Mouse (Mus musculus): ENCODE data around the gene Elp4. TPM values are rescaled to one million over a fixed set of nuclear protein-coding genes. Genes with fewer than 3 reads are reported as not detected.

Gene Elp4
- total RNA-seq, 2 experiments from 2014 or later, result 14.0 to 20.3 TPM

DNA sequence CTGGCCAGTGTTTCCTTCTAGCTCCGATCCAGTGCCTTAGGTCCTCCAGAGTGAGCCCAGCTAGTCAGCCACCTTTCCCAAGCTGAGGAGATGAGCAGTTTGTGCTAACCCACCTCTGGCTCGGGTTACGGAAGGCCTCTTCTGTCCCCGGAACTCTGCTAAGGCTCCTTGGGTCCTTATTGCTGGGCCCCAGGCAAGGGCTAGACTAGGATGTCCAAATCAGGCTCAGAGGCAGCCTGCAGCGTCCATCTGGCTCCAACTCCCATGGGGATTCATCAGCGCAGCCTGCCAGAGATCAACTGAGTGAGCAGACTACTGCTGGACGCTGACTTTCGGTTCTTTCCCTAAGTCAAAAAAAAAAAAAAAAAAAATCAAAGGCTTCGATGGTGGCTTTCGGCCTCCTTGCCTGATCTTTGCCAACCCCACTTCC is 230.7 kb downstream of the Elp4 start:
- no peak for ATAC-seq (replicated peaks; ENCODE audit: poor library complexity, severe bottlenecking)

DNA sequence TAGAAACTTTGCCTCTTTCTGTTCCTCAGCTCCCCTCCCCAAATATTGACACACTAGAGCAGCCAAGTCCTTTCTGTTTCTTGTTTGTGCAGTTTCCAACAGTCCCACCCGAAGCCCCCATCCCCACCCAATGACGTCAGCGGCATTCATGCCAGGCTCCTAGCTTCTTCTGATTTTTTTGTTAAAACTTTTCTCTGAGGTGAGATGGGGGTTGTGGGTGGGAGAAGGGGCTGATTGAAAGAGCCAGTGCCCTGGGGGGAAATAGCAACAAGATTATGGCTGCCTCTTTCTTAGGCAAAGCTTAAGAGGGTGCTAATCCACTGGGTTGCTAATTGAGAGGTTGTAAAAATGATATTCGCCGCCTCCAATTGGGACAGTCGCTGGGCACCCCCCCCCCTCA is 231.3 kb downstream of the Elp4 start:
- ATAC-seq (replicated peaks; ENCODE audit: poor library complexity, severe bottlenecking), result no peak

DNA sequence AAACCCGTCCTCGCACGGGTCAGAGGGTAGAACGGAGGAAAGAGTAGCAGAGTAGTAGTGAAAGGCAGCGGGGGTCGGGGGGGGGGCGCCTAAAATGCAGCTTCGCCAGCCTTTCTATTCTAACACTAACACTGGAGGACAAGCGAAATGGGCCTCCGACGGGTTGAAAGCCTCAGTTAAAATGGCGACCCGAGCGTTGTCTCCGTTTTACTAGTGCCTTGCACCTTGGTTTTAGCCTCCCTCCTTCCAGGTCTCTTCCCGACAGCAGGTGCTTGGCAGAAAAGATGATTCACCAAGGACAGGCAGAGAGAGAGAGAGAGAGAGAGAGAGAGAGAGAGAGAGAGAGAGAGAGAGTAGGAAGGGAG is 231.8 kb downstream of the Elp4 start:
- ATAC-seq (replicated peaks; ENCODE audit: poor library complexity, severe bottlenecking), result no peak

DNA sequence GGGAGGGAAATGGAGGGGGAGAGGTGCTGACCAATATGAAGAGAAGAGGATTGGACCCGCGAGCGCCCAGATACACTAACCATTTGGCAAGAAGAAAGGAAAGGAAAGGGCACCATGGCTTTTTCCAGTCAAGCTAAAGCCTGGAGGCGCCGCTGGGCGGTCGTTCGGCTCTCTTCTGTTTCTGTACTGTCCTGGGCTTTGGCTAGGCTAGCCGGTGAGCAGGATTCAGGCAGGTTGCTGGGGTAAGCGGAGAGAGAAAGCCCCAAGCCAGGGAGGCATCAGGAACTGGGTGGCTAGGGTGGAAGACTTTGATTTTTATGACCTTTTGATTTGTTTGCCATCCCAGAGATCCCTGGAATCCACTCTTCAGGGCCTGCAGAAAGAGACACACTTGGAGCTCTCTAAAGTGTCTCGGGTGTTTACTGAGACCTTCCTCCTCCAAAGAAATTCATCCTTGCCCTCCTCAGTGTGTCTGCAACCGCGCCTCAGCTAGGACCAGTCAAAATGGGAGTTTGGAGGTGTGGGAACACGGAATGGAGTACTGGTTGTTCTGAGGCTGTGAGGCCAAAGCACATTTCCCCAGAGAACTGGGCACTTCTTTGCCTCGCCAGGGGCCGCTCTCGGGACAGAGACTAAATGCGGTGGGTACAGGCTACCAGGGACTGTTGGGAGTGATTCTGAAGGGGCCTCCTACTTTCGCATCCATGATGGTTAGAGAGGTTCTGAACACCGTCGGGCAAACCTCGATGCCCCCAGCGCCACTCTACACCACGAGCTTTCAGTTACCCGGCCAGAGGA is 232.4 kb downstream of the Elp4 start:
- ATAC-seq (replicated peaks; ENCODE audit: poor library complexity, severe bottlenecking), result no peak

DNA sequence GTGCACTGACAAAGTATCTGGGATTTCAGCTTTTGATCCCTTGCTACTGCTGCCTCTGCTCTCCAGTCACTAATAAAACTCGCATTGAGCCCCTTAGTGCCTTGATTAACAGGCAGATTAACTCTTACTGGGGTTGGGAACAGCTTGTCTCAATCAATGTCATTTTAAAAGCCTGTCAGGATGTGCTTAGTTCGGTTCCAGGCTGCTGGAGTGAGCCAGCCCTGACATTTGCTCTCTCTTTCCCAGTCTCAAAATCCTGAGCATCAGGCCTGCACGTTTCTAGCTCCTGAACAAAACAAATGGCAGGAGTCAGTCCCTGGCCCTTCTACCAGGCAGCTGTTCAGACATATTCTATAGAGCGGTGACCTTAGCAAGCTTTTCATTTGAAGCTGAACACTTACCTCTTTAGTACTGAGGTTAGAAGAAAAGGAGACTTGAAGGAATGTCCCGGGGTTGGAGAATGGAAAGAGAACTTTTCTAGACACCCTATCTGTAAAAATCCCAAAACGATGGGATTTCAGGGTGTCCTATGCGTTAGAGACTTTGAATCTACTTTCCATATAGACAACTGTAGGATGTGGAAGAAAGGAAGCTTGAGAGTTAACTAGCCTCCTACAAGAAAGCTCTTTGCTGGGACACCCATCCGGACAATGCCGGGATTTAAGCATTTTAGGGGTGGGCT is 233.1 kb downstream of the Elp4 start:
- no peak for ATAC-seq (replicated peaks; ENCODE audit: poor library complexity, severe bottlenecking)

DNA sequence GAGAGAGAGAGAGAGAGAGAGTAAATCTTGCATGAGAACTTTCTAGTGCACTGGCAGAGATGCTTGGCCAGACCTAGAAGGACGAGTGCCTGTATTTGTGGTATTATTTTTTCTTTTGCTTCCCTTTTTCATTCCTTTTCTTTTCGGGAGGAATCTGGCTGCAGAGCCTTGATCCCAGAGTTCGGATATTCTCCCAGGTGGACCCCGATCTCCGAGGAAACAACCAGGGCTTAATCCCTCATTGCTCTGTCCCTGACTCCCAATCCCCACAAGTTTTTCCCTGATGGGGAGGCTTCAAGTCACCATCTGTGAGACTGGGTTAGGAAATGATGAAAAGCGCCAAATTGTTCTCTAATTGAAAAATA is 233.7 kb downstream of the Elp4 start:
- ATAC-seq (replicated peaks; ENCODE audit: poor library complexity, severe bottlenecking), result no peak

DNA sequence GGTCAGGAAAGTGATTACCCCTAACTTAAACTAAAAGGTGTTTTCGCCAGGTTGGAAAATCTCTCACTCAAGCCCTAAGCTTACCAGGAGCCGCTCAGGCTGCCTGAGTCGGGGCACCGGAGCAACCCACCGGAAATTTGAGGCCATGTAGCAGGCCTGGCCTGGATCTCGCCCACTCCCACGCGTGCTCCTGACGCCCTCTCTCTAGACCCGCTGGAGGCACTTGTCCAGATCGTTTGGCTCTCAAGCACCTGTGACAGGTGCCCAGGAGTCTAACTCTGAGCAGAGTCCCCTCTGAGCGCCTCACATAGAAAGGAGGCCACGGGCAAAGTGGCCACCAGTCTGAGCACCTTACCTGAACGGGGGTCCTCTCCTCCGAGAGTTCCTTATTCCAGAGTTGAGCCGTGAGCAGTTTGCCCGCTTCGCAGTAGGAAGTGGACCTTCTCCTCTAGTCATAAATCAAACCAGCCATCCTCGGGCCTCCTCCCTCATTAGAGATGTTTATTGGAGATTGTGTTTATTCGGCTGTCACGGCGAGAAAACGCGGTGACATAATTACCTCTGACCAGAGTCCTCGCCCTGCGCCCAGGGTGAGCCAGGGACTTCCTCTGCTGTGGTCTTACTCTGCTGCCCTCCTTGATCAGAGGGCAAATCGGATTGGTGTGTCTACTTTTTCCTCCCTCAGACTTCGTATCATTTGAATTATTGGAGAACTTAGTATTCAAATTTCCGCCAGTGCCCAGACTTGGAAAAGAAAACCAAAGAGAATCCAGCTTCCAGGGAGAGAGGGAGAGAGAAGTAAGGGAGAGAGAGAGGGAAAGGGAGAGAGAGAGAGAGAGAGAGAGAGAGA is 234.3 kb downstream of the Elp4 start:
- ATAC-seq (replicated peaks; ENCODE audit: poor library complexity, severe bottlenecking), result no peak

DNA sequence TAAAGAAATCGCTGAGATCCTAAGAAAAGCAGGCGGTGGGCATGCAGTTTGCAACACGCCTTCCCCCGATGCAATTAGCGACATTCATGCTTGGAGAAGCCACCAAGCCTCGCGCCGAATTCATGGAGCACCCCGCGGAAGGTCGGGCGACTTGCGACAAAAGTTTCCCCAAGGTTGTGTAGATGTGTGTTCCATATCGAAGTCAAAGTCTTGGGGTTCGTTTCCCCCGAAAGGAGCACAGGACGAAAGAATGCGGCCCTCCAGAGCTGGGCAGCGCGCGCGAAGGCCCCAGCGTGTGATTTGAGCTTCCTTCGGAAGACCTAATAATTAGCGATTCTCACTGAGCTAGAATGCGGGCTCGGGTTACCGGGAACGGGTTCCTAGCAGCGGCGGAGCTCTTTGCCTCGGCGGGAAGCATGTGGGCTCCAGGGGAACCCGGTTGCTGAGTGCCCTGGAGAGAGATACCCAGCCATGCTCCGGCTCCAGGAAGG is 234.9 kb downstream of the Elp4 start:
- ATAC-seq (replicated peaks; ENCODE audit: poor library complexity, severe bottlenecking), result no peak

DNA sequence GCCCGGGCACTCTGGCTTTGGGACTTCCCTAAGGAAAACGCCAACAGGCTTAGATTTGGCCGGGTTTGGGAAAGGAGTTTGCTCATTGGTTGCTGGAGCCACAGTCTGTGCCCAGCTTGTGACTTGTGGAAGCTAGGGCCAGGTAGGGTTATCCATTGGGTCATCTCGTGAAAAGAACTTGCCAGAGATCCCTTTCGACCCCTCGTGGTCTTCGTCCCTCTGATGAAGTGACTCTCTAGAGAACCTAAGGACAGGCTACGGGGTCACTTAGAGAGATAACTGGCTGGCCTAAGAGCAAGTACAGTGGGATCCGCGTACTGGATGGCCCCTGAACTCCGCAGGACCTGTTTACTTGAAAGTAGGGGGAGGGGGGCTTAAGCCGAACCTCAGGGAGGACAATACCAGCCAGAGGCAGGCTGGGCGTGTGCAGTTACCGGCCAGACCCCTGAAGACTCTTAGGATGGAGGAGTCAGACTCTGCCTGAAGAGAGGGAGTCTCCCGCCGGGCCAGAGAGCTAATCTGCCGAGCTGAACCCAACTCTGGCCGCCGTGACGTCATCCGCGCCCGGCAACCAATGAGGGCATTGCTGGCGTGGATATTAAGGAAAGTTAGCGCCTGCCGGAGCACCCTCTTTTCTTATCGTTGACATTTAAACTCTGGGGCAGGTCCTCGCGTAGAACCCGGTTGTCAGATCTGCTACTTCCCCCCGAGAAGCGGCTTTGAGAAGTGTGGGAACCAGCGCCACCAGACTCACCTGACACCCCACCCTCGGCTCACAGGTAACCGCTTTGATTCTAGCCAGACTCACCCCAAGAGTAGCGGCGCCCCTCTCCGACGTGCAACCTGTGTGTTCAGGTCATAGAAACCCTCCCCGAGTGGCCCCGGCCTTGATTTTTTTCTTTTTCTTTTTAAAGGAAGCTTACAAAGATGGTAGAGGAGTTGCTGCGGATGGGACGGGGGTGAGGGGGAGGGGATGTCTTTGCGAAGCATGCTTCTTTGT is 235.8 kb downstream of the Elp4 start, which contains the start of gene Pax6:
Gene Pax6, plus strand, starts transcription at position 630 of the 1,000 bp plus-strand sequence.
- peak; percentile 18; the same call in 1 of the 2 replicates for ATAC-seq (replicated peaks; ENCODE audit: poor library complexity, severe bottlenecking)

DNA sequence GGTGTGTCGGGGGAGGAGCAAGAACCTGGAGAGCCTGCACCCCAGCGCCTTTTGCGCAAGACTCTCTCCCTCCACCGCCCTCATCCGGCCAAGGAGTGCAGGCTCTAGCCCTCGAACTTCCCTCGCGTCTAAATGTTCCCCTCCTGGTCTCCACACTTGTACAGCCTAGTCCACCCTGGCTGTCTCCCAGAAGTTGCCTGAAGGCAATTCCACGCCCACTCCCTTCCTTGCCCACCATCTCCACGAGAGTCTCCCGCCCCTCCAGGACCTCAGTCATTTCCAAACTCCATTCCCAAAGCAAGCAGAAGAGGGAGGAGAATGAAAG is 236.8 kb downstream of the Elp4 start:
- ATAC-seq (replicated peaks; ENCODE audit: poor library complexity, severe bottlenecking), result 0 out of 2 replicates have a peak, but pooled peaks have one; percentile 21

DNA sequence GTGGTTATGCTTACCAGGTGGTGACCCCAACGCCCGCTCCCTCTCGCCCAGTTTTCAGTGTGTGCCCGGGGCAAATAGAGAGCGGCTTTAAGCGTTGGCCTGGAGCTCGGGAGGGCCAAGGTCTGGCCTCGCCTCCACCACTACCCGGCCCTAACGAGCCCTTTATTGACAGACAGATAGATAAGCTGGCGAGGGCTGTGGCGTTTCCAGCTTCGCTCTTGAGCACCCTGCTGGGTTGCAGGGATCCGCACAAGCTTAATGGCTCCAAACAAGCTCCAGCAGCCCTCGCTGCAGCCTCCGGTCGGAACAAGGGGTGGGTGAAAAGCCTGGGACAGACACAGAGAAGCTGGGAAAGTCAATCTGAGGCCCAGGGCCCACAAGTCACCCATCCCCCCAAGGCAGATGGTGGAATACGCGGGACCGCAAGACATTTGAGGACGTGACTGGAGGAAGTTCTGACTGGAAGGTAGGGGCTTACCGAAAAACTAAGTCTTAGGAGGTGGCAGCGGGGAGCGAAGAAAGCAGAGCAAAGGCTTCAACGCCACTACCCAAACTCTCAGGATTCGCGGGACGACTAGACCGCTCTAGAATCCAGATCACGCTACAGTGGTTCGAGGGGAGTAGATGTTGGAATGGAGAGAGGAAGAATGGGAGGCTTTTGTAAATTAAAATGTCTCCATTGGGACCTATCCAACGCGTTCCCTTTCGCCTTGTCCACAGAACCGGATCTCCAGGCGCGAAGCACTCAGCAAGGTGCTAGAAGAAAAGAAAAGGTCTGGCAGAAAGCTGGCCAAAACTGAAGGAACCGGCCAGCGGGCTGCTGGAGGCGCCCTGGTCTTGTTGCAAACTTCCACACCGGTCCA is 237.4 kb downstream of the Elp4 start:
- ATAC-seq (replicated peaks; ENCODE audit: poor library complexity, severe bottlenecking), result no peak

DNA sequence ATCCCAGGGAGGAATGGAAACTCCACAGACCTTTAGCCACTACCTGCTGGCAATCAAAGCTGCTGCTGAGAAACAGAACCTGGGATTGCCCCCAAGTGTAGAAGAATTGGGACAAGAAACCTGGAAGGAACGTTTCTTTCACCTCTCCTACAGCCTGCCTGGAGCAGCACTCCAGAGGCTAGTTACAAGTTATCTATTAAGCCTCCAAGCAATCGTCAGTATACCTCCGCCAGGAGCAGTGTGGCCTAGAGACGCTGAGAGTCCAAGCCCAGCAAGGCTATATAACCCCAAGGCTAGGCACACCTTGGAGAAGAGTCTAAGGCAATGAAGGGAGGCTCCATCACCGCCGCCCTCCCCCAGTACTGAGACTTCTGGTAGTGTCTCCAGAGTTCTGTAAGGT is 238.0 kb downstream of the Elp4 start:
- no peak for ATAC-seq (replicated peaks; ENCODE audit: poor library complexity, severe bottlenecking)

DNA sequence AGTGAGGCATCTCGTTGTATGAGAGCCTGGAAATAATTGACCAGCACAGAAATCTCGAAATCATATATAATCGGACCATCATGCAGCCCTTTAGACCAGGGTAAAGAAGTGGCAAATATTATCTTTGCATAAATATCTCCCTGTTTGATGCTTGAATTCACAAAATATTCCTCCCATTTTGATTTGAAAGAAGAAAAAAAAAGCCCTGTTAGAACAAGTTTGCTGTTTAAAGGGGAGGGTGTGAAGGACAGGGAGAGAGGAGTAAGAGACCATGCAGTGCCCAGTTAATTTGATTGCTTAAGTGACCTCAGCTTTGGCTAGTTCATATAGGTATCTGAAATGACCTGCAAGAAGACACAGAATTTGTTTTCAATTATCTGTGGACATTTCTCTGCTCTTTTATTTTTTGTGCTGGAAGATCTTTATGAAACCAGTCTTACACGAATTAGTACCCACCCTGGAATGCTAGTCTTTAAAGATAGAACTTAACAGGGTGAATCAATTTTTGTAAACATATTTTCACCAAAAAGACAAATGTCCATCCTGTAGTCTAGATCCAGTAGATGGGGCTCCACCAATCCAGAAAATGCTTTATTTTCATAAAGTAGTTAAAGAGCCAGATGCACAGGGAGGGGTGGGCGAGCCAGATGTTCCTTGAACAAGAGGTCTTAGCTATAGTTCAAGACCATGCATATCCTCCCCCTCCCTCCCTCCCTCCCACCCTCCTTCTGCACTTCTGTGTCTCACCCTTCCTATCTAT is 238.7 kb downstream of the Elp4 start:
- no peak for ATAC-seq (replicated peaks; ENCODE audit: poor library complexity, severe bottlenecking)

DNA sequence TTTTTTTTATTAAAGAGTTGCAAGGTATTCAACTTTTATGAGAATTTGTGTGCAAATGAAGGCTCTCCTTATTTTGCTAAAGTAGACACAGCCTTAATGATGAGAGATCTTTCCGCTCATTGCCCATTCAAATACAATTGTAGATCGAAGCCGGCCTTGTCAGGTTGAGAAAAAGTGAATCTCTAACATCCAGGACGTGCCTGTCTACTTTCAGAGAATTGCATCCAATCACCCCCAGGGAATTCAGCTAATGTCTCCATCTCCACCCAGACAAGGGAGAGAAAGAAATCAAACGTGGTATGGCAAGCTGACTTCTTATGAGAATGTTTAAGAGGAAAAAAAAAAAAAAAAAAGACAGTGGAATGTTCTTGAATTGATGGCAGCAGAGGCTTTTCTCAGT is 239.4 kb downstream of the Elp4 start:
- ATAC-seq (replicated peaks; ENCODE audit: poor library complexity, severe bottlenecking), result no peak

DNA sequence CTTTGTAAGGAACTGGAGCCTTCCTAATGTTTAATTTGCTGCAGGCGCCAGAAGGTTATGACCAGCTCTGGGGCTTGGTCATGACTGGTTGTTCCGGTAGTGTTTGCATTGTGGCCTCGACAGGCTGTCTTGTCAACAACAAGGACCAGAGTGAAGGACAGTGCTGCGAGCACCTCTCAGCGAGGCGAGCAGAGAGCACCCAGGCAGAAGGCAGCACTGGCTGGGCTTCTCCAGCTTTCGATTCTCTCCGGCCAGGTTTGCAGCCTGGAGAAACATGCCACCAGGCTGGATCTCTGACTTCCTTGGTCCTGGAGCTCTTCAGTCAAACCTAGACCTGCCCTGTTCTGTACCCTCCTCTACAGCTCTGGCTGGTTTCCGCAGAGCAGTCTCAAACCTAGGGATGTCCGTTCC is 241.3 kb downstream of the Elp4 start:
- no peak for ATAC-seq (replicated peaks; ENCODE audit: poor library complexity, severe bottlenecking)

DNA sequence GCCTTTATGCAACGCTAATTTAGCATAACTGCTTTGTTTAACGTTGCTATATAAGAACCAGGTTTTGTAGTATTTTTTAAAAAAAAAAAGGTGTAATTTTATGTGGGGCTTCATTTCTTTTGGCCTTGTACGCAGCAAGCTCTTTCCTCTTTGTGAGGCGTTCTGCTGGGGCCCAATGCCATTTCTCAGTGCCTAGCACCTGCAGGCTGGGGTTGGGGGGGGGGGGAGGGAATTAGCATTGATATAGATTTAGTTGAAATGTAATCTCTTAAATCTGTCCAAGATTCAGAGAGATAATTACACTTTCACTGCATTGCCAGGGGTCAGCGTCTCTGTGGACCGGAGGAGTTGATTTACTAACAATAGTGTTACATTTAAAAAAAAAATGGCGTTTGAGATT is 241.8 kb downstream of the Elp4 start:
- ATAC-seq (replicated peaks; ENCODE audit: poor library complexity, severe bottlenecking), result no peak

DNA sequence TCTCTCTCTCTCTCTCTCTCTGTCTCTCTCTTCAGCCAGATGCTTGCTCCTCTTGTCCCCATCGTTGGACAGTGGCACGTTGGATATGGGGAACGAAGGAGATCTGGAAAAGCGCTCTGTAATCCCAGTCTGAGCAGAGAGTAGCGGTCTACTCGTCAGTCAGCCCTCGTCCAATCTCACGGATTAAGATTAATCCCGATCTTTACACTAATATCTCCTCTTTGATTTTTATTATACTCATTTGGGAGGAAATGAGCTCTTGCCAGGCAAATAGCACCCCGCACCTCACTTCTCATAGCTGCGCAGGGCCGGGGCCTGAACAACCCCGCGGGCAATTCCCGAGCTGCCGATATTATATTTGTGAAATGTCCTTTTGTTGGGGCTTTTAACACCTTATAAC is 242.2 kb downstream of the Elp4 start:
- ATAC-seq (replicated peaks; ENCODE audit: poor library complexity, severe bottlenecking), result no peak

DNA sequence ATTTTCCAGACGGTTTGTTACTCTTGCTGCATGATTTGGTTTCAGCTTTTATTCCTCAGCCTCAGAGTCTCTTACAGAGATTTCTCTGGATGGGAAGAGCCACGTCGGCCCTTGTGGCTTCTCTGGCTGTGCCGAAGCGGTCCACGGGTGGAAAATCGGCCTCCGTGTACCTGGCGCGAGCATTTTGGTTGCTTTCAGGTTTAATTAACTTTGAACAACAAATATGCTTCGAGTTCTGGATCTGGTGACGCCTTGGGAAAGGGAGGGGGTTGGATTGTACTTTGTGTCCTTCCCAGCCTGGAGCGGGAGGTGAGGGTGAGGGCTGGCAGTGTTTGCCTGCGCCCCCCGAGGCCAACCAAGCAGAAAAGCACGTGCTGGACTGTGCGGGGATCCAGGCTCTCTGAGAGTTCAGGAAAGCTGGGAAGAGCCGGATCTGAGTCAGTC is 242.7 kb downstream of the Elp4 start:
- ATAC-seq (replicated peaks; ENCODE audit: poor library complexity, severe bottlenecking), result no peak

Data from granulocyte monocyte progenitor cell, adult 5-6 weeks (primary cell).